Mouse (Mus musculus) cerebellum, adult 18-20 months (tissue): ENCODE results near the gene Nr2c2.
"Not testable (repeated sequence)": the region's sequence is repeated elsewhere in the genome, so short reads cannot be mapped to it uniquely, and the experiment has no call there.

ENCODE experiments used
- DNase-seq, 2 experiments: peaks; one replicate each; pipeline ENCODE4 v3.0.0; 2021

Gene Nr2c2

GRCm38 (mm10) chr6:92091130-92091591 is at the start of gene Nr2c2:
Gene Nr2c2, plus strand, starts transcription at chr6:92091390.
- peak; percentile 88 to 94 for DNase-seq

- peak; percentile 10 for DNase-seq
These were observed 49.1 kb upstream of the Nr2c2 start for GRCm38 (mm10) chr6:92042055-92042454.

- no peak for DNase-seq
These were observed 48.3 kb upstream of the Nr2c2 start for GRCm38 (mm10) chr6:92042850-92043249.

GRCm38 (mm10) chr6:92057768-92058167 is 33.4 kb upstream of the Nr2c2 start:
- no peak for DNase-seq

GRCm38 (mm10) chr6:92061725-92062124 is 29.5 kb upstream of the Nr2c2 start:
- no peak for DNase-seq

GRCm38 (mm10) chr6:92063452-92063851 is 27.7 kb upstream of the Nr2c2 start:
- DNase-seq = no peak

GRCm38 (mm10) chr6:92064101-92064500 is 27.1 kb upstream of the Nr2c2 start:
- no peak for DNase-seq

- peak; percentile 31 to 37 for DNase-seq
These were observed 25.3 kb upstream of the Nr2c2 start for GRCm38 (mm10) chr6:92065721-92066496.

GRCm38 (mm10) chr6:92067146-92067790 is 23.9 kb upstream of the Nr2c2 start:
- peak; percentile 73 to 86 for DNase-seq

- no peak for DNase-seq
These were observed 19.9 kb upstream of the Nr2c2 start for GRCm38 (mm10) chr6:92071121-92071839.

- no peak for DNase-seq
These were observed 10.5 kb upstream of the Nr2c2 start for GRCm38 (mm10) chr6:92080730-92081129.

GRCm38 (mm10) chr6:92082756-92083155 is 8.4 kb upstream of the Nr2c2 start:
- no peak for DNase-seq

- no peak for DNase-seq
These were observed 6.3 kb upstream of the Nr2c2 start for GRCm38 (mm10) chr6:92084932-92085331.

GRCm38 (mm10) chr6:92089141-92089540 is 2.0 kb upstream of the Nr2c2 start:
- DNase-seq = not testable (repeated sequence)

- no peak for DNase-seq
These were observed 1.2 kb upstream of the Nr2c2 start for GRCm38 (mm10) chr6:92089982-92090381.

- no peak for DNase-seq
These were observed 693 bp upstream of the Nr2c2 start for GRCm38 (mm10) chr6:92090497-92090896.

GRCm38 (mm10) chr6:92091767-92092489 is 738 bp downstream of the Nr2c2 start:
- peak; percentile 100 for DNase-seq

GRCm38 (mm10) chr6:92092737-92093136 is 1.5 kb downstream of the Nr2c2 start:
- DNase-seq = peak; percentile 16 to 27

GRCm38 (mm10) chr6:92093869-92094268 is 2.7 kb downstream of the Nr2c2 start:
- DNase-seq = no peak

- DNase-seq = no peak
These were observed 9.6 kb downstream of the Nr2c2 start for GRCm38 (mm10) chr6:92100679-92101360.

- DNase-seq = no peak
These were observed 33.4 kb downstream of the Nr2c2 start for GRCm38 (mm10) chr6:92124547-92124946.

GRCm38 (mm10) chr6:92126861-92127468 is 35.8 kb downstream of the Nr2c2 start:
- DNase-seq = no peak
